Comparison of ENCODE assay signal across 26 mouse cellular contexts in the genomic region with DNA sequence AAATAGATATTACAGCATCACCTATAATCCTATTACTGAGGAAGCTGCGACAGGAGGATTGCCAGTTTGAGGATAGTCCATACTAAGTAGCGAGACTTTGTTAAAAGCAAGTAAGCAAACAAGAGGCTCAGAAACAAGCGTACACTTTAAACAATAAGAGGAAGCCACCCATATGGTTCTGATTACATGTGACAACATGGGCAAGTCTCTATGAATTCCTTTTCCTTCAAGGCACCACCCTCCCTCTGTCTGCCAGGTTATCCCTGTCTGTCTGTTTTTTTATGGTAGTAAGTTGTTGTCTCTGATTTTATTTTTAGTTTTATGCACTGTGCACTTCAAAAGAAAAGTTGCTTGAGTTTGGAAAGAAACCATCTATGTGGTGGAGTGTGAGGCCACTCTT.
DNase-seq lines count a peak whose midpoint lies in the region; ATAC-seq and TF ChIP-seq lines count a peak whose summit lies in the region.
"Had no signal": no experiment of that assay in that cellular context is flagged by ENCODE, and none has a peak within 500 bp of the region (broad histone marks: within the 10 kb centered on the region; RNA-seq: fewer than 3 reads in every experiment).

No protein-coding gene starts in this region.

- H3K4me1 ChIP-seq in limb, embryonic 14.5 days (ENCODE audit: control insufficient read depth, insufficient read depth, low read length), result no peaks in the 10 kb centered on the region
- no peaks in the 10 kb centered on the region for H3K4me1 ChIP-seq in limb, embryonic 10.5 days
- H3K4me1 ChIP-seq: embryonic facial prominence, embryonic 12.5 days; embryonic facial prominence, embryonic 15.5 days; forebrain, embryonic 10.5 days; forebrain, embryonic 12.5 days had no signal

- H3K36me3 ChIP-seq in limb, embryonic 14.5 days (ENCODE audit: control insufficient read depth, insufficient read depth, low read length), result no peaks in the 10 kb centered on the region
- H3K36me3 ChIP-seq in limb, embryonic 10.5 days, result no peaks in the 10 kb centered on the region
- H3K36me3 ChIP-seq: embryonic facial prominence, embryonic 12.5 days; embryonic facial prominence, embryonic 15.5 days; forebrain, embryonic 10.5 days; forebrain, embryonic 12.5 days; G1E had no signal

- H3K4me3 ChIP-seq in limb, embryonic 14.5 days (replicated peaks; ENCODE audit: low read length), result no peak overlapping the region
- H3K4me3 ChIP-seq in limb, embryonic 10.5 days, result no peak overlapping the region
- H3K4me3 ChIP-seq: embryonic facial prominence, embryonic 12.5 days; embryonic facial prominence, embryonic 15.5 days; erythroblast, embryonic 14.5 days; forebrain, embryonic 10.5 days; forebrain, embryonic 12.5 days had no signal

- no peaks in the 10 kb centered on the region for H3K9me3 ChIP-seq in limb, embryonic 14.5 days (ENCODE audit: control insufficient read depth, low read length)
- no peaks in the 10 kb centered on the region for H3K9me3 ChIP-seq in limb, embryonic 10.5 days (replicated peaks)
- H3K9me3 ChIP-seq: embryonic facial prominence, embryonic 12.5 days; embryonic facial prominence, embryonic 15.5 days; forebrain, embryonic 10.5 days; forebrain, embryonic 12.5 days; G1E had no signal

- TF ChIP-seq POLR2A in limb, embryonic 14.5 days (IDR thresholded peaks at IDR 0.05; ENCODE audit: borderline replicate concordance, extremely low read depth, insufficient read depth, insufficient read length), result no peak

- H3K4me2 ChIP-seq in limb, embryonic 14.5 days (replicated peaks; ENCODE audit: low read depth, low read length, severe bottlenecking), result no peak overlapping the region
- H3K4me2 ChIP-seq: embryonic facial prominence, embryonic 12.5 days; embryonic facial prominence, embryonic 15.5 days; forebrain, embryonic 12.5 days had no signal

- no peak overlapping the region for H3K9ac ChIP-seq in limb, embryonic 14.5 days (ENCODE audit: low read depth, low read length, severe bottlenecking)
- H3K9ac ChIP-seq: embryonic facial prominence, embryonic 12.5 days; embryonic facial prominence, embryonic 15.5 days; forebrain, embryonic 12.5 days had no signal

- DNase-seq in limb, embryonic 14.5 days (ENCODE audit: low spot score), result peak; percentile 53
- no peak for DNase-seq in limb, embryonic 10.5 days (ENCODE audit: low spot score)
- peak; percentile 16 for DNase-seq in NIH3T3 (ENCODE audit: low read depth)
- DNase-seq in layer of hippocampus, postnatal 36 days, result no peak
- DNase-seq: adrenal gland, adult 2 months; adrenal gland, postnatal 10 days; adrenal gland, postnatal 25 days; B cell, adult 2 months; cerebellum, adult 11 months; cerebellum, adult 18-20 months; cerebellum, adult 8-10 months; cerebellum, adult 9-11 months; cerebellum, postnatal 14 days; cerebellum, postnatal 36 days; embryo, embryonic 11 days had no signal

- ATAC-seq in limb, embryonic 14.5 days (ENCODE audit: low FRiP score, low read depth), result no peak
- ATAC-seq in erythroblast, adult 5-6 weeks (replicated peaks; ENCODE audit: low FRiP score, poor library complexity, severe bottlenecking), result no peak
- ATAC-seq: CD4-positive, CD25-positive, alpha-beta regulatory T cell, adult 4 months; forebrain, embryonic 14.5 days; forebrain, embryonic 16.5 days had no signal

- H3K27ac ChIP-seq in limb, embryonic 14.5 days (replicated peaks; ENCODE audit: low read depth, low read length), result no peak overlapping the region
- H3K27ac ChIP-seq in limb, embryonic 10.5 days, result no peak overlapping the region
- H3K27ac ChIP-seq: embryonic facial prominence, embryonic 12.5 days; embryonic facial prominence, embryonic 15.5 days; forebrain, embryonic 10.5 days; forebrain, embryonic 12.5 days had no signal

- WGBS in limb, embryonic 14.5 days, result 66% methylated on average over 3 of the region's 3 CpGs
- WGBS in limb, embryonic 10.5 days, result 75% methylated on average over 3 of the region's 3 CpGs

- H3K27me3 ChIP-seq in limb, embryonic 14.5 days (ENCODE audit: control insufficient read depth, insufficient read depth, low read length), result no peaks in the 10 kb centered on the region
- H3K27me3 ChIP-seq in limb, embryonic 10.5 days (ENCODE audit: low read depth, poor library complexity, severe bottlenecking), result no peaks in the 10 kb centered on the region
- H3K27me3 ChIP-seq: CH12.LX; embryonic facial prominence, embryonic 12.5 days; embryonic facial prominence, embryonic 15.5 days; forebrain, embryonic 12.5 days had no signal

Comparison
In these comparisons a context has a peak if more than half of its experiments do, and no peak if none do; other contexts are left out.
1. DNase-seq: peak in limb, embryonic 14.5 days (single experiment) and NIH3T3 (single experiment); none in limb, embryonic 10.5 days (single experiment) and layer of hippocampus, postnatal 36 days (0 of 2).